1 mouse cellular context compared by ENCODE assay signal in the genomic region with DNA sequence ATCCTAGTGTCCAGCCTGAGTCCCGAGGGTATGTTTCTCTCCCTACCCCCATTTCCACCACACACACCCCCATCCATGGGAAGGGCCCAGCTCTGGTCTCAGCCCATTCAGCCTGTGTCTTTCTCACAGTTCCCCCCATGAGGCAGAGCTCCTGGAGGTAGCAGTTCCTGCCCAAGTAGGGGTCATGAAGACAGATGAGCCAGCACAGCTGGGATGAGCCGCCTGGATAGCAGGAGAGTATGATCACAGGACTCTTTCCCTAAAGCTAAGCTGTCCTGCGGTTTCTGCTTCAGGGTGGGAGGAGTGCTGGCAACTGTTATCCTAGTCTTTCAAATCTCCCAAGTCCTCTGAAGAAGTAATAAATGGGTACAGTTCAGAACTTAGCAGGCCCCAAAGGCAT.
TF ChIP-seq lines count a peak whose summit lies in the region.

No protein-coding gene starts in this region.

TF ChIP-seq in MEL, 35 proteins besides CTCF, POLR2A, EP300 and RAD21:
- TF ChIP-seq MAX (IDR thresholded peaks at IDR 0.05; ENCODE audit: low read length) (no peak), SIN3A (IDR thresholded peaks at IDR 0.05; ENCODE audit: low read length) (no peak), ZMIZ1 (IDR thresholded peaks at IDR 0.05; ENCODE audit: low read depth, low read length) (peak; percentile 33; the same call in 1 of the 2 replicates), ETS1 (IDR thresholded peaks at IDR 0.05; ENCODE audit: low read depth, low read length) (no peak), MYB (IDR thresholded peaks at IDR 0.05; ENCODE audit: low read depth, low read length) (no peak)
